Mouse (Mus musculus): ENCODE measurements around the gene Hpca.

DNA sequence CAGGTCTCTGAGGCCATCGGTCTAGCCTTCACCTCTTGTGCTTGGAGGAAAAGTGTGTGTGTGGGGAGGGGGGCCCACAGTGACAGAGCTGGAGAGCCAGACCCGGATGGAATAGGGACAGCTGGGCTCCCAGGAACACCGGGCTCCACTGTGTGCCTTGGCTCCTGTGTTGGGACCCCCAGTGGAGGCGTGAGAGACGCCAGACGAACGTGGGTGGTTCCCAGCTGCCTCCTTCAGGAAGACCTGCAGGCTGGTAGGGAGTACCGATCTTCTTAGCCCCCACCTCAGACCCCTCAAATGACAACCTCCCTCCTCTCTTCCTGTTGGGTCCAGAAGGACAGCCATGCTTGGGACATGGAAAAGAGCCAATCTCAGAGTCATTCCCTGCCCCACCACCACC is 883 bp upstream of the Hpca start:
- TF ChIP-seq CTCF (IDR thresholded peaks at IDR 0.05) (no peak), EP300 (IDR thresholded peaks at IDR 0.05) (no peak)
